Mouse (Mus musculus) heart, adult 2 months (tissue): Measurements from ENCODE around the gene Gpr27.

Experiments
- CTCF ChIP-seq: fragments of 200-600 bp; IDR thresholded peaks from 2 replicates; pipeline ENCODE4 v1.8.1; 2022; ENCODE audit warnings: antibody characterized with exemption, mild to moderate bottlenecking, moderate library complexity
- EP300 ChIP-seq: fragments of 200-500 bp; IDR thresholded peaks from 2 replicates; pipeline ENCODE4 v1.6.1; 2011; ENCODE audit warnings: low read depth, low read length, control low read depth; ENCODE audit not compliant: insufficient read depth
- POLR2A ChIP-seq: fragments of 200-500 bp; IDR thresholded peaks from 2 replicates; pipeline ENCODE4 v1.6.1; 2011; ENCODE audit warnings: mild to moderate bottlenecking, low read depth, low read length, control low read depth; ENCODE audit not compliant: insufficient read depth

DNA sequence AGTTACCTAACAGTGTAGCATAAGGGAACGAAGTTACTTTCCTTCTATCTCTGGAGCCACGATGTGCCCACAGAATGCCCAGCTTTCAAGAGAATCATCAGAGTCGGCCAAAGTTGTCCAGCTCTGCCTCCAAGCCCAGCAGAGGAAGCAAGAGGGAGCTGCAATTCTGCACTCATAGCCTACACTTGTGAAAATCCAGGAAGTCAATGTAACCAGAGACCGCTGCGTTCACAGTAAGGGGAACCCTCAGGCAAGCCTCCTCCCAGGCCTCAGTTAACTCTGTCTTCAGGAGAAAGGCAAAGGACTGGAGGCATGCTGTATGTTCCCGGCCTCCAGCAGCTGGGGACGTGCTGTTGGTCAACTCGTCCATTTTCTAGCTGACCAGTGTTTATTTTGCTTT is 25.2 kb upstream of the Gpr27 start:
- no peak for TF ChIP-seq POLR2A
- no peak for TF ChIP-seq CTCF
- TF ChIP-seq EP300 = no peak
